Mouse (Mus musculus) limb, embryonic 12.5 days (tissue): ENCODE measurements at regions not wholly inside any gene's neighbourhood (a gene's known extent, or its start where the extent isn't known, plus 50 kb on each side); places are given as distances from the start of the nearest gene placed in this dataset.

Source experiments
- ATAC-seq: fragments of 200-750 bp; cut with Nextera tagmentation; 2 replicates; pipeline ENCODE4 v1.8.0; 2017; ENCODE audit warnings: low read depth, moderate TSS enrichment; ENCODE audit not compliant: insufficient number of reproducible peaks, insufficient read depth, low FRiP score, low TSS enrichment
- H3K27ac ChIP-seq: fragments of 300-500 bp; sonication (generic); 2 replicates; pipeline ENCODE4 v1.5.1; 2016; ENCODE audit warnings: mild to moderate bottlenecking, moderate library complexity
- H3K27me3 ChIP-seq: fragments of 300-500 bp; sonication (generic); 2 replicates; pipeline ENCODE4 v1.6.1; 2016; ENCODE audit warnings: mild to moderate bottlenecking, moderate library complexity
- H3K36me3 ChIP-seq: fragments of 300-500 bp; sonication (generic); 2 replicates; pipeline ENCODE4 v1.6.1; 2016; ENCODE audit warnings: mild to moderate bottlenecking, moderate library complexity
- H3K4me1 ChIP-seq: fragments of 300-500 bp; sonication (generic); replicated peaks from 2 replicates; pipeline ENCODE4 v1.6.1; 2016
- H3K4me2 ChIP-seq: fragments of 300-500 bp; sonication (generic); 2 replicates; pipeline ENCODE4 v1.6.1; 2016; ENCODE audit warnings: mild to moderate bottlenecking, moderate library complexity
- H3K4me3 ChIP-seq: fragments of 300-500 bp; sonication (generic); replicated peaks from 2 replicates; pipeline ENCODE4 v1.5.1; 2016; ENCODE audit warnings: mild to moderate bottlenecking
- H3K9ac ChIP-seq: fragments of 300-500 bp; sonication (generic); replicated peaks from 2 replicates; pipeline ENCODE4 v1.6.1; 2016; ENCODE audit warnings: mild to moderate bottlenecking, moderate library complexity
- H3K9me3 ChIP-seq: fragments of 300-500 bp; sonication (generic); 2 replicates; pipeline ENCODE4 v1.6.1; 2016; ENCODE audit warnings: mild to moderate bottlenecking, moderate library complexity
- WGBS: fragments of 180-500 bp; shearing (Covaris S2); methylation state at CpG from one replicate; pipeline ENCODE4 v1.1.7; 2016; 5-methylcytosine and 5-hydroxymethylcytosine counted together

- H3K27ac ChIP-seq: no peak overlapping the region
- H3K9ac ChIP-seq: no peak overlapping the region
- H3K27me3 ChIP-seq: no peaks in the 10 kb centered on the region
- no peak for ATAC-seq
- H3K4me2 ChIP-seq: no peak overlapping the region
- WGBS: 79% methylated on average over 5 of the region's 5 CpGs
- H3K4me1 ChIP-seq: peaks cover 17% of the 10 kb centered on the region; the same call in 1 of the 2 replicates
- no peaks in the 10 kb centered on the region for H3K36me3 ChIP-seq
- H3K9me3 ChIP-seq: no peaks in the 10 kb centered on the region
- no peak overlapping the region for H3K4me3 ChIP-seq
Measured at GRCm38 (mm10) chr9:72166084-72166483, 54.4 kb upstream of the Tcf12 start.

- Histone ChIP-seq H3K4me2 (no peak overlapping the region), H3K27ac (no peak overlapping the region), H3K4me1 (peaks cover 17% of the 10 kb centered on the region; the same call in 1 of the 2 replicates), H3K36me3 (no peaks in the 10 kb centered on the region), H3K9me3 (no peaks in the 10 kb centered on the region), H3K4me3 (no peak overlapping the region), H3K27me3 (no peaks in the 10 kb centered on the region), H3K9ac (no peak overlapping the region)
- 78% methylated on average over 5 of the region's 5 CpGs for WGBS
- ATAC-seq: no peak
Measured at GRCm38 (mm10) chr9:72166611-72167010, 54.9 kb upstream of the Tcf12 start.

GRCm38 (mm10) chr9:72169231-72169630, 57.6 kb upstream of the Tcf12 start:
- H3K4me2 ChIP-seq: peak overlapping the region; percentile 62
- H3K4me3 ChIP-seq: peak overlapping the region; percentile 35
- no peaks in the 10 kb centered on the region for H3K9me3 ChIP-seq

GRCm38 (mm10) chr9:72169728-72170188, 58.1 kb upstream of the Tcf12 start:
- Histone ChIP-seq H3K4me1 (peaks cover 17% of the 10 kb centered on the region; the same call in 1 of the 2 replicates), H3K4me3 (peak overlapping the region; percentile 35), H3K27me3 (no peaks in the 10 kb centered on the region), H3K4me2 (peak overlapping the region; percentile 62), H3K36me3 (no peaks in the 10 kb centered on the region), H3K9me3 (no peaks in the 10 kb centered on the region), H3K27ac (peak overlapping the region; percentile 73), H3K9ac (peak overlapping the region; percentile 18)
- ATAC-seq: peak; percentile 63; the same call in 1 of the 2 replicates
- 2% methylated on average over 12 of the region's 12 CpGs for WGBS

More at GRCm38 (mm10) chr9:72169231-72169630, 57.6 kb upstream of the Tcf12 start:
- Histone ChIP-seq H3K27ac (peak overlapping the region; percentile 73), H3K9ac (no peak overlapping the region), H3K4me1 (peaks cover 17% of the 10 kb centered on the region; the same call in 1 of the 2 replicates), H3K36me3 (no peaks in the 10 kb centered on the region), H3K27me3 (no peaks in the 10 kb centered on the region)
- 35% methylated on average over 5 of the region's 5 CpGs for WGBS
- no peak for ATAC-seq

- H3K4me2 ChIP-seq: peak overlapping the region; percentile 62
- H3K4me3 ChIP-seq: peak overlapping the region; percentile 35
- H3K4me1 ChIP-seq: peaks cover 17% of the 10 kb centered on the region; the same call in 1 of the 2 replicates
- H3K27ac ChIP-seq: peak overlapping the region; percentile 73
- H3K9me3 ChIP-seq: no peaks in the 10 kb centered on the region
- 4% methylated on average over 9 of the region's 9 CpGs for WGBS
- no peaks in the 10 kb centered on the region for H3K27me3 ChIP-seq
- no peak for ATAC-seq
- H3K9ac ChIP-seq: peak overlapping the region; percentile 18
- no peaks in the 10 kb centered on the region for H3K36me3 ChIP-seq
Measured at GRCm38 (mm10) chr9:72170235-72170634, 58.6 kb upstream of the Tcf12 start.

GRCm38 (mm10) chr9:72172331-72172730, 60.7 kb upstream of the Tcf12 start:
- WGBS: 91% methylated on average over 1 of the region's 1 CpGs
- ATAC-seq: no peak
- Histone ChIP-seq H3K4me3 (no peak overlapping the region), H3K36me3 (no peaks in the 10 kb centered on the region), H3K27ac (no peak overlapping the region), H3K9ac (no peak overlapping the region), H3K4me2 (no peak overlapping the region), H3K9me3 (no peaks in the 10 kb centered on the region), H3K27me3 (no peaks in the 10 kb centered on the region), H3K4me1 (peaks cover 17% of the 10 kb centered on the region; the same call in 1 of the 2 replicates)

- Histone ChIP-seq H3K9ac (no peak overlapping the region), H3K27me3 (no peaks in the 10 kb centered on the region), H3K27ac (no peak overlapping the region), H3K4me2 (no peak overlapping the region), H3K4me1 (no peaks in the 10 kb centered on the region), H3K36me3 (no peaks in the 10 kb centered on the region), H3K4me3 (no peak overlapping the region), H3K9me3 (no peaks in the 10 kb centered on the region)
- WGBS: 84% methylated on average over 6 of the region's 6 CpGs
- no peak for ATAC-seq
Measured at GRCm38 (mm10) chr9:72180972-72181371, 69.3 kb upstream of the Tcf12 start.

- H3K4me3 ChIP-seq: no peak overlapping the region
- no peaks in the 10 kb centered on the region for H3K4me1 ChIP-seq
- no peaks in the 10 kb centered on the region for H3K9me3 ChIP-seq
- H3K9ac ChIP-seq: no peak overlapping the region
- H3K27ac ChIP-seq: no peak overlapping the region
- 92% methylated on average over 10 of the region's 10 CpGs for WGBS
- no peaks in the 10 kb centered on the region for H3K36me3 ChIP-seq
- H3K27me3 ChIP-seq: no peaks in the 10 kb centered on the region
- ATAC-seq: no peak
- no peak overlapping the region for H3K4me2 ChIP-seq
Measured at GRCm38 (mm10) chr9:72183336-72183735, 71.7 kb upstream of the Tcf12 start.

- no peaks in the 10 kb centered on the region for H3K9me3 ChIP-seq
Measured at GRCm38 (mm10) chr9:72183925-72184324, 72.3 kb upstream of the Tcf12 start.

GRCm38 (mm10) chr9:72189867-72190266, 78.2 kb upstream of the Tcf12 start:
- Histone ChIP-seq H3K27me3 (no peaks in the 10 kb centered on the region), H3K9ac (no peak overlapping the region), H3K4me2 (no peak overlapping the region), H3K27ac (no peak overlapping the region), H3K9me3 (no peaks in the 10 kb centered on the region), H3K4me3 (no peak overlapping the region), H3K4me1 (0 out of 2 replicates have a peak, but pooled peaks cover 4% of the 10 kb centered on the region), H3K36me3 (no peaks in the 10 kb centered on the region)
- no peak for ATAC-seq
- 68% methylated on average over 7 of the region's 7 CpGs for WGBS

More at GRCm38 (mm10) chr9:72183925-72184324, 72.3 kb upstream of the Tcf12 start:
- no peak overlapping the region for H3K9ac ChIP-seq
- no peaks in the 10 kb centered on the region for H3K4me1 ChIP-seq
- no peak for ATAC-seq
- H3K36me3 ChIP-seq: no peaks in the 10 kb centered on the region
- H3K27ac ChIP-seq: no peak overlapping the region
- 82% methylated on average over 10 of the region's 10 CpGs for WGBS
- no peak overlapping the region for H3K4me3 ChIP-seq
- H3K4me2 ChIP-seq: no peak overlapping the region
- no peaks in the 10 kb centered on the region for H3K27me3 ChIP-seq

- Histone ChIP-seq H3K9me3 (no peaks in the 10 kb centered on the region), H3K27ac (no peak overlapping the region), H3K27me3 (no peaks in the 10 kb centered on the region), H3K9ac (no peak overlapping the region), H3K4me3 (no peak overlapping the region), H3K36me3 (no peaks in the 10 kb centered on the region), H3K4me2 (no peak overlapping the region), H3K4me1 (0 out of 2 replicates have a peak, but pooled peaks cover 4% of the 10 kb centered on the region)
- 83% methylated on average over 4 of the region's 4 CpGs for WGBS
- no peak for ATAC-seq
Measured at GRCm38 (mm10) chr9:72190631-72191030, 79.0 kb upstream of the Tcf12 start.

GRCm38 (mm10) chr9:72191091-72191490, 79.4 kb upstream of the Tcf12 start:
- ATAC-seq: no peak
- H3K4me2 ChIP-seq: no peak overlapping the region
- WGBS: 91% methylated on average over 8 of the region's 8 CpGs

More at GRCm38 (mm10) chr9:72191091-72191490, 79.4 kb upstream of the Tcf12 start:
- H3K36me3 ChIP-seq: no peaks in the 10 kb centered on the region
- H3K27ac ChIP-seq: no peak overlapping the region
- no peak overlapping the region for H3K4me3 ChIP-seq
- H3K27me3 ChIP-seq: no peaks in the 10 kb centered on the region
- H3K9me3 ChIP-seq: no peaks in the 10 kb centered on the region
- H3K9ac ChIP-seq: no peak overlapping the region
- 0 out of 2 replicates have a peak, but pooled peaks cover 4% of the 10 kb centered on the region for H3K4me1 ChIP-seq
